Mouse (Mus musculus): Measurements from ENCODE around the gene Prkcb. TPM values are rescaled to one million over a fixed set of nuclear protein-coding genes. Genes with fewer than 3 reads are reported as not detected.

Prkcb gene
- polyA plus RNA-seq, 1 experiment: 3.8 TPM

GRCm38 (mm10) chr7:122386567-122386966 lies 98.0 kb downstream of the Prkcb start:
- H3K4me1 ChIP-seq (ENCODE audit: control insufficient read depth, insufficient read depth, insufficient read length, low read length): no peaks in the 10 kb centered on the region
- no peak overlapping the region for H3K27ac ChIP-seq (replicated peaks; ENCODE audit: low read depth, low read length)
- H3K4me3 ChIP-seq (ENCODE audit: insufficient read depth, low read depth, low read length): no peak overlapping the region

DNA sequence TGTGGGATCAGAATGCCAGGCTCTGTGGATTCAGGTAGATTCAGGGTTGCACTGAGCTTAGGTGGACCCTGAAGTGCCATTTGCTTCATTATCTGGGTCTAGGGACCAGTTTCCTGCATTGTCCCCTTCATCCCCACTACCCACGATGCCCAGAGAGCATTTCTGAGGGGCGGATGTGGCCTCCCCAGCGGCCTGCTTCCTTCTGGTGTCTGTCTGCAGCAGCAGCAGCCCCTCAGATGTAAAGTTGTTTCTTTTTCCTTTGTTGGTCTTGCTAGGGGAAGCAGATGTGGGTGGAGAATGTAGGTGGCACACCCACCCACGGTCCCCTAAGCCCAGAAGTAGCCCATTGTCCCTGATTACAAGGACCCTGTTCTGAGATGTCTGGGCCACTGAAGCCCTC lies 99.3 kb downstream of the Prkcb start:
- no peaks in the 10 kb centered on the region for H3K4me1 ChIP-seq (ENCODE audit: control insufficient read depth, insufficient read depth, insufficient read length, low read length)
- H3K4me3 ChIP-seq (ENCODE audit: insufficient read depth, low read depth, low read length): no peak overlapping the region
- no peak overlapping the region for H3K27ac ChIP-seq (replicated peaks; ENCODE audit: low read depth, low read length)

DNA sequence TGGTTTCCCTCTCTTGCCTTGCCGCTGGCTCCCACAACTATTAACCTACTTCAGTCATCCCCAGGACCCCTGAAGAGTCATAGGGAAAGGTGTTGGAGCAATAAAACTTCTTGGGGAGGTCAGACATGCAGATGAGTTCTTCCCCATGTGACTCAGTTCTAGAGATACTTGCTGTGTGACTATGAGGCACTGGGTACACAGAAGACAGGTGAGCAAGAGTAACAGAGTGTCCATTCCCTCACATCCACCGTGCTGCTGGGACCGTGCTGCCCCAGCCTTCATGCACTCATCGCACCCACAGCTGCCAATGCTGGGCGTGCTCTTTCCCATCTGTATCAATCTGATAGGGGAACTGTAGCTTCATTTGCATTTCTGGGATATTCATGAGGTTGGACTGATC lies 100.3 kb downstream of the Prkcb start:
- no peak overlapping the region for H3K4me3 ChIP-seq (ENCODE audit: insufficient read depth, low read depth, low read length)
- no peaks in the 10 kb centered on the region for H3K4me1 ChIP-seq (ENCODE audit: control insufficient read depth, insufficient read depth, insufficient read length, low read length)
- H3K27ac ChIP-seq (replicated peaks; ENCODE audit: low read depth, low read length): no peak overlapping the region

DNA sequence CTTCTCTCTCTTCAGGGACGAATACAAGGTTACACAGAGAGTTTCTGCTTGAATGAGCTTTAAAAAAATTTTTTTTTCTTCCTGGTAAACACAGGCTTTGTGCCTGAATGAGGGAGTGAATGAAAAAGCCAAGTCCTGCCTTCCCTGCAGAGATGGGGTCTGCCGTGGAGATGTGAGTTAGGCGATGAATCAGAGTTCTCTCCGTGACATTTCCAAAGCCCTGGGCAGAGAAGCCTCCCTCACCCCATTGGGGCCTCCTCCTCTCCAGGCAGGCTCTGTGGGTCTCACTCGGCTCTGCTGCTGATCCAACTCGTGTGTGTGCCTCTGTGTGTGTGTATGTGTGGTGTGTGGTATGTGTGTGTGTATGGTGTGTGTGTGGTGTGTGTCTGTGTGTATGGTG lies 101.1 kb downstream of the Prkcb start:
- Histone ChIP-seq H3K4me3 (ENCODE audit: insufficient read depth, low read depth, low read length) (no peak overlapping the region), H3K4me1 (ENCODE audit: control insufficient read depth, insufficient read depth, insufficient read length, low read length) (no peaks in the 10 kb centered on the region), H3K27ac (replicated peaks; ENCODE audit: low read depth, low read length) (no peak overlapping the region)

- no peak overlapping the region for H3K27ac ChIP-seq (replicated peaks; ENCODE audit: low read depth, low read length)
- H3K4me3 ChIP-seq (ENCODE audit: insufficient read depth, low read depth, low read length): no peak overlapping the region
- no peaks in the 10 kb centered on the region for H3K4me1 ChIP-seq (ENCODE audit: control insufficient read depth, insufficient read depth, insufficient read length, low read length)
Observed at GRCm38 (mm10) chr7:122390200-122390599, 101.6 kb downstream of the Prkcb start.

- H3K27ac ChIP-seq (replicated peaks; ENCODE audit: low read depth, low read length): no peak overlapping the region
- H3K4me3 ChIP-seq (ENCODE audit: insufficient read depth, low read depth, low read length): no peak overlapping the region
- no peaks in the 10 kb centered on the region for H3K4me1 ChIP-seq (ENCODE audit: control insufficient read depth, insufficient read depth, insufficient read length, low read length)
Observed at GRCm38 (mm10) chr7:122390683-122391082, 102.1 kb downstream of the Prkcb start.

DNA sequence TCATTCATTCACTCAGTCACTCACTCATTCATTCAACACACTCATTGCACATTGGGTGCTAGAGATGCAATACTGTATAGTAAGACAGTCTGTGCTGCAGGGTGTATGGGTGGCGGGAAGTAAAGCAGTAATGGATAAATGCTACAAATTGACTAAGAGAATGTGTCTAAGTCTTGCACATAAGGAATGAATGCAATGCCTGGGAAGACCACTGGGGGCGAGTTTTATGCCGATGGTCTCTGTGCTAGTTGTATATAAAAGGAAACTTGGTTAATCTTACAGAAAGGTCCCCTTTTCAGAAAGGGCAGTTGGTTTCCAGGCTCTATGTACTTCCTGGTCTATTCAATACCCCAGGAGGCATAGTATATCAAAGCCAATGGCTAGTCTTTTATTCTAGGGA lies 102.8 kb downstream of the Prkcb start:
- no peaks in the 10 kb centered on the region for H3K4me1 ChIP-seq (ENCODE audit: control insufficient read depth, insufficient read depth, insufficient read length, low read length)
- H3K27ac ChIP-seq (replicated peaks; ENCODE audit: low read depth, low read length): no peak overlapping the region
- H3K4me3 ChIP-seq (ENCODE audit: insufficient read depth, low read depth, low read length): no peak overlapping the region

DNA sequence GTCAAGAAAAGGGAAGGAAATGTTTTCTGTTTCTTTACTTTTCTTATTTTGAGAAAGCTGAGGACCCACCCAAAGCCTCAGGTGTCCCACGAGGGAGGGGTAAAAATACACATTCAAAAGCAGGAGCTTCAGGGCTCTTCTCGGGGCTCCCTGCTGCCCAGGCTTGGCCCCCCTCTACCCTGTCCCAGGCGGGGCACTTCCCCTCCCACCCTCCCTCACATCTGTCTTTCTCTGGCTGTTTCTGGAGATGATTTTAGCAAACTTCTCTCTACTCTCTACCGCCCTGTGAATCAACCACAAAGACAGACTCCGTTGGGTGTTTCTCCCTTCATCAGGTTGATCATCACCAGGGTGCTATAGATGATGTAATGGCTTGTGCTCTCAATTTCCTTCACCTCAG lies 105.4 kb downstream of the Prkcb start:
- Histone ChIP-seq H3K4me1 (ENCODE audit: control insufficient read depth, insufficient read depth, insufficient read length, low read length) (no peaks in the 10 kb centered on the region), H3K27ac (replicated peaks; ENCODE audit: low read depth, low read length) (no peak overlapping the region), H3K4me3 (ENCODE audit: insufficient read depth, low read depth, low read length) (no peak overlapping the region)

GRCm38 (mm10) chr7:122395159-122395975 lies 106.8 kb downstream of the Prkcb start:
- H3K27ac ChIP-seq (replicated peaks; ENCODE audit: low read depth, low read length): no peak overlapping the region

DNA sequence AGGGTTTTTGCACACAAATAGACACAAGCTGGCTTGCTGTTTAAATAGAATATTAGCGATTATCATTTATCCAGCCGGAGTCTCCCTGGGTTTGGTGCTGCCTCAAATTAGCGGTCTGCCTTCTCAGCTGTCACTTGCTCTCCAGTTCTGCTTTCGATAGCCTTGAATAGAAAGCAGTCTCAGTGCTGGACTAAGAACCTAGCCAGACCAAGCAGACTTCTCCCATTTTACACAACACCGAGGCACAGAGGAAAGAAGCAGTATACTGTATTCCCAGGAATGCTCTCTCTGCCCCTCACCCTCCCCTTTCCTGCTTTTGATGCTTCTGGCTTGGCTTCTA lies 107.4 kb downstream of the Prkcb start:
- no peaks in the 10 kb centered on the region for H3K4me1 ChIP-seq (ENCODE audit: control insufficient read depth, insufficient read depth, insufficient read length, low read length)
- H3K4me3 ChIP-seq (ENCODE audit: insufficient read depth, low read depth, low read length): no peak overlapping the region
- no peak overlapping the region for H3K27ac ChIP-seq (replicated peaks; ENCODE audit: low read depth, low read length)

More at GRCm38 (mm10) chr7:122395159-122395975, 106.8 kb downstream of the Prkcb start:
- Histone ChIP-seq H3K4me3 (ENCODE audit: insufficient read depth, low read depth, low read length) (no peak overlapping the region), H3K4me1 (ENCODE audit: control insufficient read depth, insufficient read depth, insufficient read length, low read length) (no peaks in the 10 kb centered on the region)

DNA sequence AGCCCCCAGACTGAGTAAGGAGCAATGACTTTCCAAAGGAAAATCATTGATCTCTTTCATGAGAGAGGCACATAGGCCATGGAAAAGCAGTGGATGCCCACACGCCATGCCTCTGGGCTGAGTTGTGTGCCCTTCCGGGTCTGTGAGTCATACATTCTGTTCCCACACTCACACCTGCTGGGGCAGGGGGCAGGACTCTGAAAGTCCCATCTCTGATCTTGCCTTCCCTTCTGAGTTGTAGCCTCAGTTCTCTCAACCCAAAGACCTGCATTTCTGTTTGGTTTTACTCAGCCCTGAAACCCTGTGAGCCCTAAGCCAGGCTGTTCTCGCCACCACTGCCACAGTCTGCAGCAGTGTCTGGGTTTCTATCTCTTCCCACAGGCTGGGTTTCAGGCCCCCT lies 109.1 kb downstream of the Prkcb start:
- H3K27ac ChIP-seq (replicated peaks; ENCODE audit: low read depth, low read length): no peak overlapping the region
- no peaks in the 10 kb centered on the region for H3K4me1 ChIP-seq (ENCODE audit: control insufficient read depth, insufficient read depth, insufficient read length, low read length)
- H3K4me3 ChIP-seq (ENCODE audit: insufficient read depth, low read depth, low read length): no peak overlapping the region

DNA sequence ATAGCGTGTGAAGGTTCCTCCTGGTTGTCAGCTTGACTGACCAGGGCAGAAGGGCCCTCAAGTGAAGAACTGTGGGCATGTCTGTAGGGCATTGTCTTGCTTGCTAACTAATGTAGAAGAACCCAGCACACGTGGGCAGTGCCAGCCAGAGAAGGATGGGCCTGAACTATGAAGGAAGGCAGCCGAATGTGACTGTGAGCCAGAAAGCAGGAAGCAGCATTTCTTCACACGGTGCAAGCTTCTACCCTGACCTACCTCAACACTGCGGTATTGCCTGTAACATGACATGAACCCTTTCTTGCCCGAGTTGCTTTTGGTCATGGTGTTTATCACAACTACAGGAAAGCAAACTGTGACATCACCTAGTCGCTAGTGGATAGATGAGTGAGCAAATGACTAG lies 113.5 kb downstream of the Prkcb start:
- Histone ChIP-seq H3K27ac (replicated peaks; ENCODE audit: low read depth, low read length) (no peak overlapping the region), H3K4me3 (ENCODE audit: insufficient read depth, low read depth, low read length) (no peak overlapping the region), H3K4me1 (ENCODE audit: control insufficient read depth, insufficient read depth, insufficient read length, low read length) (peaks cover 10% of the 10 kb centered on the region; the same call in 1 of the 2 replicates)

DNA sequence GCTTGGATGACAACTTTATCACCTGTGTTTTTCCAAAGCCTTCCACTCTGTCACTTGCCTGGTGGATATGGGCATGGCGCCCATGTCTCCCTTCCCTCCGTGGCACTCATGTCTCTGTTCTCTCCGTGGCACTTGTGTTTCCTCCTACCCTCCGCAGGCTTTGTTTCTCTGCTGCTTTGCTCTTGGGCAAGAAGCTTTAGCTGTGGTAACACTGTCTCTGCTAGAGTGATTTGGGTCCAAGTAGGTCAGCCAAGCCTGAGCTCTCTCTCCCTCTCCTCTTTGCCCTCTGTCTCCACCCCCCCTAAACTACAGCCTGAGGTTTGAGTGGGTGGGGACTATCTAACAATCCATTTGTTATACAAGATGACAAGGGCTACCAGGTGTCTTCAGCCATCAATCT lies 114.8 kb downstream of the Prkcb start:
- H3K4me3 ChIP-seq (ENCODE audit: insufficient read depth, low read depth, low read length): no peak overlapping the region
- peaks cover 10% of the 10 kb centered on the region; the same call in 1 of the 2 replicates for H3K4me1 ChIP-seq (ENCODE audit: control insufficient read depth, insufficient read depth, insufficient read length, low read length)
- no peak overlapping the region for H3K27ac ChIP-seq (replicated peaks; ENCODE audit: low read depth, low read length)

DNA sequence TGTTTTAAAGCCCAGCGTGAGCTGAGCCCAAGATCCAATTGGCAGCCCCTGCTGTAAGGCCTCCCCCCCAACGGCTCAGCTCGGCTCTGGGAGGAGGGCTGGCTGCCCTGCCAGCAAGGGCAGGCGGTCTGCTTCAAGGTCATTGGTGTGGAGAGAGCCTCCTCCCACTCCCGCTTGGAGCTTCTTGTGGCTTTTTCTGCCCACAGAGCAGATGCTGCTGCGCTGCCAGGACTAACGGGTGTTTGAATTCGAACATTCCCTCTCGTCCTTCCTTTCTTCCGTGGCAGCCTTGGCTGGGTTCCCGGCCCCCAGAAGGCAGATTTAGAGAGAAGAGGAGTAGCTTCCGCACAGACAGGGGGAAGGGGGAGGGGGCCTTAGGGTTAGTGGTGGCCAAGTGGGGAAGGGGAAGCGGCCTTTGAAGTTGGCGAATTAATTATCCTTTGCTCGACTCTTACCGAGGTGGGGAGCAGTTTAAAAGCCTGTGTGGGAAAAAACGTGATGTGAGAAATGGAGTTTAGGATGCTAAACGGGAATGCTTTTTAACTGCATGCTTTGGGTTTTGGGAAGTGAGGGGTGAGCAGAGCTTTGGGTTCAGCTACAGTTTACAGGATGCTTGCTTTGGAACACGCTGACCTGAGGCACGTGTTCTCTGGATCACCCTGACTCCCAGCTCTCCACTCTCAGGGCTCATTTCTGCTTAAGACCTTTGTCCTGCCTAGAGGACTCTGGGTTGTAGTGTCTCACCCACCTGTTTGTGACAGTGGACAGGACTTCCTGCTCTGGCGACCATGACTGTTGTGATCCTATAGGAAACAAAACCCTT lies 116.2 kb downstream of the Prkcb start:
- Histone ChIP-seq H3K4me3 (ENCODE audit: insufficient read depth, low read depth, low read length) (no peak overlapping the region), H3K4me1 (ENCODE audit: control insufficient read depth, insufficient read depth, insufficient read length, low read length) (peaks cover 10% of the 10 kb centered on the region; the same call in 1 of the 2 replicates), H3K27ac (replicated peaks; ENCODE audit: low read depth, low read length) (no peak overlapping the region)

- H3K27ac ChIP-seq (replicated peaks; ENCODE audit: low read depth, low read length): no peak overlapping the region
- H3K4me1 ChIP-seq (ENCODE audit: control insufficient read depth, insufficient read depth, insufficient read length, low read length): peaks cover 10% of the 10 kb centered on the region; the same call in 1 of the 2 replicates
- H3K4me3 ChIP-seq (ENCODE audit: insufficient read depth, low read depth, low read length): no peak overlapping the region
Observed at GRCm38 (mm10) chr7:122406625-122407024, 118.1 kb downstream of the Prkcb start.

DNA sequence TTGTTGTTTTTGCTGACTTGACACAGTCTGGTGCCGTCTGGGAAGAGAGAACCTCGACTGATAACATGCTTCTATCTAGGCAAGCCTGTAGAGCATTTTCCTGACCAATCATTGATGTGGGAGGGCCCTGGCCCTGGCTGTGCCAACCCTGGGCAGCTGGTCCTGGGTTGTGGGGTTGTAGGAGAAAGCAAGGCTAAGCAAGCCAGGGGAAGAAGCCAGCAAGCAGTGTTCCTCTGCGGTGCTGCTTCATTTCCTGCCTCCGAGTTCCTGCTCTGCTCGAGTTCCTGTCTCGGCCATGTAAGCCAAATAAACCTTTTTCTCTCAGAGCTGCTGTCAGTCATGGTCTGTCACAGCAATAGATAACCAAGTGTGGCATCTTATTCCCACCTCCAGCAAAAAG lies 121.4 kb downstream of the Prkcb start:
- no peak overlapping the region for H3K4me3 ChIP-seq (ENCODE audit: insufficient read depth, low read depth, low read length)
- no peaks in the 10 kb centered on the region; the same call in 1 of the 2 replicates for H3K4me1 ChIP-seq (ENCODE audit: control insufficient read depth, insufficient read depth, insufficient read length, low read length)
- H3K27ac ChIP-seq (replicated peaks; ENCODE audit: low read depth, low read length): no peak overlapping the region
